Mouse (Mus musculus): ENCODE measurements around the gene Kmt2e. TPM values are rescaled to one million over a fixed set of nuclear protein-coding genes. Genes with fewer than 3 reads are reported as not detected.

Kmt2e gene
- polyA plus RNA-seq (2012; rRNA removed): 44.0 and 44.7 TPM in 2 replicates

DNA sequence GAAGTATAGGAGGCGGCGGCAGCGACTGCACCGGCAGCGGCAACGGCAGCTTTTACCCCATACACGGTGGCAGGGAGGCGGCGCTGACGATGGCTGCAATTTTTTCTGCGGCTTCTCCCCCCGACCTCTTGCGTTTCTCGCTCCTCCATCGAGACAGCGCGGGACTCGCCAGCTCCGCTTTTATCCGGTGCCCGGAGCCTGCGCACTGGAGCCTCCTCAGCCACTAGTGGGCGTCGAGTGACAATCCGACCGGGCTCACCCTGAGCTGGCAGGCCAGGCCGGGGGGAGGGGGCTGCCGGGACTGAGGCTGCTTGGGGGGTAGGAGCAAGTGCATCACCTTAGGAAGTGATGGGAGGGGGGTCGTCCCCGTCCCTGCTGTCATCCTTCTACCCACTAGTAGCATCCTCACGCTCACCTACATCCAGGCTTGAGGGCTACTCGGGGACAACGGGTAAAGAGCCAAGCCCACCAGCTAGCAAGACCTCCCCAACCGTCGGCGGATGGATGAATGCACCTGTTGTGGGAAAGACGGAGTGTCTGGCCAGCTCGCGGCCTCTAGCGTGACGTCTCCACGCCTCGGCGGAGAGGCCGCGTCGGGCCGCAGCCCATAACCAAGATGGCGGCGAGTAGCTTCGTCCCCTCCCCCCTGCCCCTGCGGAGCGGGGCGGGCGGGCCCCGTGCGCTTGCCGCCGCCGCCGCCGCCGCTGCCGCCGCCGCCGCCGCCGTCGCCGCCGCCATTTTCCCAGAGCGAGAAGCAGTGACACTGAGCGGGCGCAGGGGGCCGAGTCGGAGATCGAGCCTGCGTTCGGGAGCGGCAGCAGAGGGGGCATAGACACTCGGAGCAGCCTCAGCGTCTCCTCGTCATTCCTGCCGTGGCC lies at the start of gene Kmt2e:
Kmt2e (plus strand) TSS at position 722 of the 878 bp plus-strand sequence.
- TF ChIP-seq POLR2A (IDR thresholded peaks at IDR 0.05; ENCODE audit: extremely low read depth, insufficient read depth, low read length) (peak; percentile 84), CTCF (IDR thresholded peaks at IDR 0.05; ENCODE audit: extremely low read depth, insufficient read depth, low read length) (no peak)
- H3K4me1 ChIP-seq (ENCODE audit: control insufficient read depth, insufficient read depth, low read length): peaks cover 2% of the 10 kb centered on the region; the same call in 1 of the 2 replicates
- peak within 1 kb of the TSS; percentile 91 for H3K4me3 ChIP-seq (ENCODE audit: insufficient read depth, low read length)
- peak within 1 kb of the TSS; percentile 100 for H3K27ac ChIP-seq (ENCODE audit: insufficient read depth, low read length)

DNA sequence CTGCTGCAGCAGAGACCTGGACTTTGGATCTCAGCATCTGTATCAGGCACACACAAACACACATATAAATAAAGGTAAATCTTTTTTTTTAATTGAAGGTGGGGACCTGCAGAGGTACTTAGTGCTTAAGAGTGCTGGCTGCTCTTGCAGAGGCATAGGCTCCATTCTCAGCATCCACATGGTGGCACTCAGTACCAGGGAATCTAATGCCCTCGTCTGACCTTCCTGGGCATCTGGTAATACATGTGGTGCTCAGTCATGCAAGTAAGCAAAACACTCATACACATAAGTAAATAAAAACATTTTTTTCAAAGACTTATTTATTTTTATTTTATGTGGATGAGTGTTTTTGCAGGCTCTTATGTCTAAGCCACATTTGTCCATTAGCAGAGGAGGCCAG lies 49.1 kb upstream of the Kmt2e start:
- Histone ChIP-seq H3K27ac (ENCODE audit: insufficient read depth, low read length) (no peak overlapping the region), H3K4me3 (ENCODE audit: insufficient read depth, low read length) (no peak overlapping the region), H3K4me1 (ENCODE audit: control insufficient read depth, insufficient read depth, low read length) (peaks cover 2% of the 10 kb centered on the region; the same call in 1 of the 2 replicates)
- TF ChIP-seq CTCF (IDR thresholded peaks at IDR 0.05; ENCODE audit: extremely low read depth, insufficient read depth, low read length) (peak; percentile 38), POLR2A (IDR thresholded peaks at IDR 0.05; ENCODE audit: extremely low read depth, insufficient read depth, low read length) (no peak)

DNA sequence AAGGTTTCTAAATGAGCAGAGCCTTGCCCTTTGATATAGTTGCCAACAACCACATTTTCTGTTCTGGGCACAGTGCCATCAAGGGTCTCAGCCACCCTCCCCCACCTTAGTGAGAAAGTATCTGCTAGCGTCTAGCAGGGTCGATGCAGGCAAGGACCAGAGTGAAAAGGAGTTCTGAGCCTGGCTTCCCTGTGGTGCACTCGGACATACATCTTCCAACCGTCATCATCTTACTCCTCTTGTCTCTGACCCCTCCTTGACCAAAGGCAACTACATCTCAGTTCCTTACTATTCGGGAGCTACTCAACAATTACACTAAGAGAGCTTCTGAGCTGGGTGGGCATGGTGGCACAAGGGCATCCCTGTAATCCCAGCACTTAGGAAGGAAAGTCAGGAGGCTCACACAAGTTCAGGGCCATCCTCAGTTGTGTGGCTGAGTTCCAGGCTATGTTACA lies 48.5 kb upstream of the Kmt2e start:
- Histone ChIP-seq H3K4me3 (ENCODE audit: insufficient read depth, low read length) (no peak overlapping the region), H3K4me1 (ENCODE audit: control insufficient read depth, insufficient read depth, low read length) (peaks cover 2% of the 10 kb centered on the region; the same call in 1 of the 2 replicates), H3K27ac (ENCODE audit: insufficient read depth, low read length) (no peak overlapping the region)
- TF ChIP-seq POLR2A (IDR thresholded peaks at IDR 0.05; ENCODE audit: extremely low read depth, insufficient read depth, low read length) (no peak), CTCF (IDR thresholded peaks at IDR 0.05; ENCODE audit: extremely low read depth, insufficient read depth, low read length) (no peak)

DNA sequence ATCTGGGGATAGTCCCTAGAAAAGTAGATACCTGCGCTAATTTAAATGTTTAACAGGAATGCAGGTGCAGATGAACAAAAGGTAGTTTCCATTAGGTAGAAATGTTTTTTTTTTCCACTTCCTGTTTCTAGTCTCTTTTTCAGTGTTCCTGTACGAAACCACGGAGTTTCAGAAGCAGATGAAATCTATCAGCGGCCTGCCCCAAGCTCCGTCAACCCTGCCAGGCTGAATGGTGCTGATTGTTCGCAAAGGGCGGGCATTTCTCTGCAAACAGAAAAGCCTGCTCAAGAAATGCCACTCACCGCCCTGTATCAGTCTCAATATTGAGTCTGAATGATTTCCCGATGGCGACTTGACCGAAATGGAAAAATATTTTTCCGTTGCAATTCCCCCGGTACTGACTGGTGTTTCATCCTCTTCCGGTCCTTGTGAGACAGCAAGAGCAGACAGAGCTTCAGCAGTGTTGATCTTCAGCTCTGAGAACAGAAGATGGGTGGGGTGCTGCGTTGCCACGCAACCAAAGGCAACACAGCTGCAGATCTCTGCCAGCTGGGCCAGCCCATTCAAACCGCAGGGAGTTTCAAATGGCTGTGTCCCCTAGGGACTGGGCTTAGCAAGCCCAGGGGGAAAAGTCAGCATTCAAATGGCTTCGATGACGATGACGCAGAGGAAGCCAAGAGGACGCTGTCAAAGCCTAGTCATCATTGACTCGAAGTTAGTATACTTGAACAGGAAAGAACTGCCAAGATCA lies 47.5 kb upstream of the Kmt2e start:
- H3K4me3 ChIP-seq (ENCODE audit: insufficient read depth, low read length): peak overlapping the region; percentile 25
- no peak overlapping the region for H3K27ac ChIP-seq (ENCODE audit: insufficient read depth, low read length)
- peak; percentile 85 for TF ChIP-seq POLR2A (IDR thresholded peaks at IDR 0.05; ENCODE audit: extremely low read depth, insufficient read depth, low read length)
- no peak for TF ChIP-seq CTCF (IDR thresholded peaks at IDR 0.05; ENCODE audit: extremely low read depth, insufficient read depth, low read length)
- H3K4me1 ChIP-seq (ENCODE audit: control insufficient read depth, insufficient read depth, low read length): peaks cover 2% of the 10 kb centered on the region; the same call in 1 of the 2 replicates

DNA sequence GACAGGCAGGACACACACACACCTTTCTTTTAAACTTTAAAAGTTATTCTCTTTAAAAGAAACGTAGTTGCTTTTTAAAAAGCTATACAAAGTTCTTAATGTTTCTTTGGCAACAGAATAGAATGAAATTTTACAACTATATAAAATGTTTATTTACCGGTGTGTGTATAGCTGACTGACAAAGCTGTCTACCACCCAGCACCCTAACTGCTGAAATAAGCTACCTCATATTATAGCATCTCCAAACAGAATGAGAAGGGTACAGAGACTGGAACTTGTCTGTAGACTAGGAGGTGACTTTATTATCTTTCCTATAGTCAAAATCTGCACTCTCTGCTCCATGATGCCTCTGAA lies 47.0 kb upstream of the Kmt2e start:
- Histone ChIP-seq H3K4me3 (ENCODE audit: insufficient read depth, low read length) (no peak overlapping the region; the same call in 1 of the 2 replicates), H3K4me1 (ENCODE audit: control insufficient read depth, insufficient read depth, low read length) (peaks cover 2% of the 10 kb centered on the region; the same call in 1 of the 2 replicates), H3K27ac (ENCODE audit: insufficient read depth, low read length) (no peak overlapping the region)
- no peak for TF ChIP-seq CTCF (IDR thresholded peaks at IDR 0.05; ENCODE audit: extremely low read depth, insufficient read depth, low read length)
- TF ChIP-seq POLR2A (IDR thresholded peaks at IDR 0.05; ENCODE audit: extremely low read depth, insufficient read depth, low read length): no peak

DNA sequence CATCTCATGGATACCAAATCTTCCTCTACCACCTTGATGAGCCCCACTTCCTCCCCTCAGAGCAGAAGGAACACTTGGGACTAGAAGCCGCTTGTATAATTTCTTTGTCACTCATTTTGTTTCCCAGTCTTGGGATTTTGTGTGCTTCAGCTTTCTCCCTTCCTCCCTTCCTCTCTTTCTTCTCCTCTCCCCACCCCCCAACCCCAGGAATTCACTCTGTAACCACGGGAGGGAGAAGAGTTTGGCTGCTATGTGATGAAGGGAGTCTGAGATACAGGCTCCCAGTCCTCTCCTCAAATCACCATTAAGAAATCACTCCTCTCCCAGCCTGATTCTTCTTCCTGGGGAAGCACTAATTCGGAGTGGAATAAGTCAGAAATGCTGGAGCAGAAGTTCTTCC lies 46.1 kb upstream of the Kmt2e start:
- TF ChIP-seq POLR2A (IDR thresholded peaks at IDR 0.05; ENCODE audit: extremely low read depth, insufficient read depth, low read length) (no peak), CTCF (IDR thresholded peaks at IDR 0.05; ENCODE audit: extremely low read depth, insufficient read depth, low read length) (no peak)
- Histone ChIP-seq H3K4me1 (ENCODE audit: control insufficient read depth, insufficient read depth, low read length) (peaks cover 2% of the 10 kb centered on the region; the same call in 1 of the 2 replicates), H3K27ac (ENCODE audit: insufficient read depth, low read length) (no peak overlapping the region), H3K4me3 (ENCODE audit: insufficient read depth, low read length) (no peak overlapping the region)

DNA sequence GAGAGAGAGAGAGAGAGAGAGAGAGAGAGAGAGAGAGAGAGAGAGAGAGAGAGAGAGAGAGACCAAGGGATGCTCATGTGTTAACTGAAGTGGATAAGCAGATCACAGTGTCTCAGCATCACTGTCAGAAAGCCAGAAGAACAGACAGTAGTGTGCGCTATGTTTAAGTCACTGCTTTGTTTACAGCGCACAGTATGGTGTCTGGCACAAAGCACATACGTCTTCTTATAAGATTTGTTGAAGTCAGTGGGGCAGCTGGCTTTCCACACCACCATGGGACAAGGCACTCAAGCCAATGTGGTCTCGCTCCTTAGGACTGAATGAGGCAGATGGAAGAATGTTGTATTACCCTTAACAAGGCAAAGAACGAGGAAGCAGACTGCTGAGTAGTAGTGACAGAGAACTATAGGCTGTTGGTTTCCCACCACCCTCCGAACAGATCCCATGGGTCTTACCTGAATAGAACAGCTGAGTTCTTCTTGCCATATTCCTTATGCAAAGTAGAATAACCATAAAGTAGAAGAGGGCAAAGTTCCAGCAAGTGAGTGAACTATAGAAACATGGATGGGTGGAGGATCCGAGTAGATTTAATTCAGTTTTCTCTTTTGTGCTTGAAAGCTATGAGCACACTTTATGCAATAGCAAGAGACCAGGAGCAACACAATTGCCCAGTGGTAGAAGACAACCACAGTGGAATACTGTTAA lies 44.5 kb upstream of the Kmt2e start:
- Histone ChIP-seq H3K4me3 (ENCODE audit: insufficient read depth, low read length) (no peak overlapping the region), H3K4me1 (ENCODE audit: control insufficient read depth, insufficient read depth, low read length) (peaks cover 2% of the 10 kb centered on the region; the same call in 1 of the 2 replicates), H3K27ac (ENCODE audit: insufficient read depth, low read length) (no peak overlapping the region)
- no peak for TF ChIP-seq POLR2A (IDR thresholded peaks at IDR 0.05; ENCODE audit: extremely low read depth, insufficient read depth, low read length)
- TF ChIP-seq CTCF (IDR thresholded peaks at IDR 0.05; ENCODE audit: extremely low read depth, insufficient read depth, low read length): no peak

DNA sequence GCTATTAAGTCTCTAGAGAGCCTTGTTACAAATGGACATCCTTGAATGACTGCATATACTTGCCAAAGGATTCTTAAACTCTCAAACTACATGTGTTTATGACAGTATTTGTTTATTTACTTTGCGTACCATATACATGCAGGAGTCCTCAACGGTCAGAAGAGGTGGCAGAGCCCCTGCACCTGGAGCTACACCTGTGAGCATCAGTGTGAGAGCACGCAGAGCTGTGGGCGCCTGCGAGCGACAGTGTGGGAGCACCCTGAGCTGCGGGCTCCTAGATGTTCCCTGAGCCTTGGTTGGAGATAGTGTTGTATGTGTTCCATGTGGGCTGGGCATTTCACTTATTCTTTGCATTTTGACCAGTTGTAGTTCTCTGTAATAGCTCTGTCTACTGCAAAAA lies 42.5 kb upstream of the Kmt2e start:
- Histone ChIP-seq H3K27ac (ENCODE audit: insufficient read depth, low read length) (no peak overlapping the region), H3K4me3 (ENCODE audit: insufficient read depth, low read length) (no peak overlapping the region), H3K4me1 (ENCODE audit: control insufficient read depth, insufficient read depth, low read length) (no peaks in the 10 kb centered on the region)
- TF ChIP-seq CTCF (IDR thresholded peaks at IDR 0.05; ENCODE audit: extremely low read depth, insufficient read depth, low read length) (no peak), POLR2A (IDR thresholded peaks at IDR 0.05; ENCODE audit: extremely low read depth, insufficient read depth, low read length) (no peak)

DNA sequence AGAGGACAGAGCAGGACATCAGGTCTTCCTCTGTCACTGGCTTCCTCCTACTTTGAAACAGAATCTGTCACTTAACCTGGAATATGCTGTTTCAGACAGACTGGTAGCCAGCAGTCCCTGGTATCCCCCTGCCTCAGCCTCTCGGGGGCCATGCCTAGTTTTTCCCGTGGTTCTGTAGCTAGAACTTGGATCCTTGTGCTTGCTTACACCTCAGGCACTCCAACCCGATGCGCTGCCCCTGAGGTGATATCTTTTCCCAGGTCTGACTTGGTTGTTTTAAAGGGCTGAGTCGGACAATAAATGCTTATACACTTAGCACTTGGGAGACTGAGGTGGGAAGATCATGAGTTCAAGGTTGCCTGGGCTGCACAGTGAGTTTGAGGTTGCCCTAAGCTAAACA lies 40.4 kb upstream of the Kmt2e start:
- no peaks in the 10 kb centered on the region for H3K4me1 ChIP-seq (ENCODE audit: control insufficient read depth, insufficient read depth, low read length)
- H3K27ac ChIP-seq (ENCODE audit: insufficient read depth, low read length): no peak overlapping the region
- TF ChIP-seq POLR2A (IDR thresholded peaks at IDR 0.05; ENCODE audit: extremely low read depth, insufficient read depth, low read length) (no peak), CTCF (IDR thresholded peaks at IDR 0.05; ENCODE audit: extremely low read depth, insufficient read depth, low read length) (no peak)
- H3K4me3 ChIP-seq (ENCODE audit: insufficient read depth, low read length): no peak overlapping the region
